Mouse (Mus musculus) heart, postnatal 0 days (tissue): ENCODE results near the gene Muc20.

ENCODE experiments used
- CTCF ChIP-seq: IDR thresholded peaks from 2 replicates; pipeline ENCODE4 v1.5.1; 2016; ENCODE audit warnings: antibody characterized with exemption, control low read depth, low read depth
- EP300 ChIP-seq: IDR thresholded peaks from 2 replicates; pipeline ENCODE4 v1.6.1; 2016; ENCODE audit warnings: antibody characterized with exemption, low read depth

GRCm38 (mm10) chr16:32803252-32803853, 6.1 kb upstream of the Muc20 start:
- no peak for TF ChIP-seq CTCF
- TF ChIP-seq EP300, result no peak
